Mouse (Mus musculus): ENCODE measurements around the gene Gm20890.

The Gm20890 gene

GRCm38 (mm10) chrY:26776699-26777098 is at the start of gene Gm20890:
Gm20890 (minus strand) TSS chrY:26776799.
- no CpG with 5 or more reads among the region's 5 CpGs for WGBS

Measured in cerebral cortex, adult 2 months (tissue).